Mouse (Mus musculus) spleen, adult 2 months (tissue): ENCODE data around the gene Nbas. TPM values are rescaled to one million over a fixed set of nuclear protein-coding genes. Genes with fewer than 3 reads are reported as not detected.

Experiments
- DNase-seq, 2 experiments: peaks; one replicate each; pipeline versions ENCODE4 v3.0.0 to v3.0.0-alpha.2; 2012 to 2021; ENCODE audit warnings: low spot score in 2 of 2, low read depth in 1 of 2
- H3K27ac ChIP-seq: fragments of 200-500 bp; 2 replicates; pipeline ENCODE4 v1.5.1; 2012; ENCODE audit warnings: low read length, inconsistent platforms; ENCODE audit not compliant: insufficient read depth
- H3K27me3 ChIP-seq: fragments of 200-500 bp; 2 replicates; pipeline ENCODE4 v1.6.1; 2012; ENCODE audit warnings: mild to moderate bottlenecking, moderate library complexity, low read length, inconsistent platforms; ENCODE audit not compliant: control insufficient read depth, insufficient read depth
- H3K36me3 ChIP-seq: fragments of 200-500 bp; 2 replicates; pipeline ENCODE4 v1.6.1; 2012; ENCODE audit warnings: mild to moderate bottlenecking, low read length, inconsistent platforms; ENCODE audit not compliant: control insufficient read depth, insufficient read depth
- H3K4me1 ChIP-seq: fragments of 200-500 bp; 2 replicates; pipeline ENCODE4 v1.6.1; 2011; ENCODE audit warnings: inconsistent platforms; ENCODE audit not compliant: control insufficient read depth, insufficient read depth, insufficient read length
- H3K4me3 ChIP-seq: fragments of 200-500 bp; 2 replicates; pipeline ENCODE4 v1.5.1; 2011; ENCODE audit warnings: mild to moderate bottlenecking, inconsistent platforms; ENCODE audit not compliant: insufficient read depth, insufficient read length; ENCODE audit errors: extremely low read depth
- CTCF ChIP-seq: fragments of 200-500 bp; IDR thresholded peaks from 2 replicates; pipeline ENCODE4 v1.5.1; 2011; ENCODE audit warnings: mild to moderate bottlenecking, inconsistent platforms; ENCODE audit not compliant: insufficient read depth, insufficient read length, insufficient replicate concordance; ENCODE audit errors: extremely low read depth
- POLR2A ChIP-seq: fragments of 200-500 bp; IDR thresholded peaks from 2 replicates; pipeline ENCODE4 v1.6.1; 2011; ENCODE audit warnings: low read depth, low read length, inconsistent platforms
- whole genome bisulfite sequencing: fragments of 180-500 bp; shearing (Covaris S2); methylation state at CpG from one replicate; pipeline ENCODE4 v1.1.7; 2018; 5-methylcytosine and 5-hydroxymethylcytosine counted together
- polyA plus RNA-seq: library from polyadenylated mRNA; depleted of rRNA; stranded (reverse); fragments of >200 nt; gene quantifications from 2 replicates; pipeline ENCODE4 v1.2.3, GENCODE M21; 2012

The Nbas gene
- polyA plus RNA-seq, 1 experiment = 7.9 TPM

GRCm38 (mm10) chr12:13381580-13381979, 112.6 kb downstream of the Nbas start:
- 95% methylated on average over 7 of the region's 7 CpGs for WGBS
- H3K4me3 ChIP-seq = no peak overlapping the region
- H3K36me3 ChIP-seq = no peaks in the 10 kb centered on the region
- H3K27me3 ChIP-seq = no peaks in the 10 kb centered on the region
- TF ChIP-seq POLR2A (no peak), CTCF (no peak)
- H3K4me1 ChIP-seq = no peaks in the 10 kb centered on the region
- no peak for DNase-seq
- no peak overlapping the region for H3K27ac ChIP-seq

DNA sequence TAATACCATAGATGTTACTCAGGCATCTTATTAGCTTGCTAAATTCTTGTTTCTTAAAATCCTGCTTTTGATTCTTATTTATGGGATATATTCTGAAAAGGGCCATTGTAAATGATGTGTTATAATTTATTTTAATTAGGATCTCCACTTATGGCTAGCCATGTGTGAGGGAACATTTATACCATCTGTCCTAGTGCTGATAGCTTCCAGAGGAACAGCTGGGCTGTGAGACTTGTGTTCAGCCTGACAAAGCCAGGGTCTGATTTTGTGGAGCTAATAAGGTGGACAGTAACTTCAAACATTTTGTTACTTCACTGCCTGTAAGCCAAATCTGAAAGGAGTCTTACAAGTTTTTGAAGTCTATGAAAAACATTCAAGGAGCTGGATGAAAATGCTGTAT, 113.1 kb downstream of the Nbas start:
- H3K4me3 ChIP-seq = no peak overlapping the region

DNA sequence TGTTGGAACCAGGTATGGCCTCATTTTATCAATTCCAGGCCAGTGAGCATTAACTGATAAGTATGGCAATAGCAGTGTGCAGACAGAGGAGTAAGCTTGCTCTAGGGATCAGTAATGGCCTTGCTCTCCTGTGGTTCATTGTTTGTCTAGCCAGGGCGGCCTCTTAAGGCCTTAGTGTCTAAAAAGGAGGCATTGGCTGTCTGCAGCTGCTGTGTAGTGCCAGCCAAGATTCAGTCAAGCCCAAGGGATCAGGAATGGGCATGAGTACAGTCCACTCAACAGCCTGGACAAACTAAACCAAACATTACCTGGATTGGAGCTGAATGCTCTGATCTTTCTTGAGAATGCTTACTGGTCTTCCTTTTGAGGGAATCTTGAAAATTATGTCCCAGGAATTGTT, 120.7 kb downstream of the Nbas start:
- H3K27me3 ChIP-seq = no peaks in the 10 kb centered on the region
- H3K27ac ChIP-seq = no peak overlapping the region
- H3K4me3 ChIP-seq = no peak overlapping the region
- 93% methylated on average over 1 of the region's 1 CpGs for WGBS
- H3K36me3 ChIP-seq = peaks cover 4% of the 10 kb centered on the region; the same call in 1 of the 2 replicates
- TF ChIP-seq POLR2A = no peak
- TF ChIP-seq CTCF = no peak
- no peaks in the 10 kb centered on the region for H3K4me1 ChIP-seq
- DNase-seq = no peak

More for the DNA sequence above, 113.1 kb downstream of the Nbas start:
- Histone ChIP-seq H3K4me1 (no peaks in the 10 kb centered on the region), H3K36me3 (no peaks in the 10 kb centered on the region), H3K27ac (no peak overlapping the region), H3K27me3 (no peaks in the 10 kb centered on the region)
- TF ChIP-seq CTCF (no peak), POLR2A (no peak)
- no peak for DNase-seq

DNA sequence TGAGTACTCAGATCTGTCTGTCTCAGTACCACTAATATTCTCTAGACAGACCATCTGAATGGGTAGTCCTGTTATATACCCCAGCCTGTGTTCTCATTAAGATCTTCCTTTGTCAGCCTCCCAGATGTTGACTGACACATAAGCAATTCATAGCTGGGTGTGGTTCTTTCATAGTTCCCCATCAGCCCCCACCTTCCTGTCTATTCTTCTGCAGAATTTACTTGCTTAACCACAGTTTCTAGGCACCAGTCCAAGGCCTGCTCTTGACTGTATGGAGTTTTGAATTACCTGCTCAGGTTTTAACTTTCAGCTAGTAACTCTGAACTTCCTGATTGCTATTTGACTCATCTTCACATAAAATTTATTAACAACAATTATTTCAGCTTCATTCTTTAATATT, 141.3 kb downstream of the Nbas start:
- Histone ChIP-seq H3K27ac (no peak overlapping the region), H3K36me3 (peaks cover 3% of the 10 kb centered on the region; the same call in 1 of the 2 replicates), H3K4me3 (no peak overlapping the region), H3K27me3 (no peaks in the 10 kb centered on the region), H3K4me1 (no peaks in the 10 kb centered on the region)
- no peak for DNase-seq
- TF ChIP-seq POLR2A (no peak), CTCF (no peak)

DNA sequence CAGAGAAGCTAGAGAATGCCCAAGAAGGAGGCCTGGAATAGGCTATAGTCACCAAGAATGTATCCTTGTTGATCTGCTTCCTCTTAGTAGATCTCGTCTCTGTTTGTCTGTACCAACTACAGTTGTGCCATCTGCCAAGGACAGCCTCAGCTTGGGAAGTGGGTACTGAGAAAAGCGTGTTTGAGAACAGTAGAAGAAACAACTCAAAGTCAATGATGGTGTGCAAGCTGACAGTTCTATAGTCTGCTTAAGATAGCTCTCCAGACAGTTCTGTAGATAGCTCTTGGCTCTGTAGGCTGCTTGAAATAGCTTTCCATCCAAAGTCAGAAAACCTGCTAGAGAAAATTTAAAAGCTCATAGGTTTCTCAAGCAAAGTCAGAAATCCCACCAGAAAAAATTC, 149.7 kb downstream of the Nbas start:
- 94% methylated on average over 2 of the region's 2 CpGs for WGBS

GRCm38 (mm10) chr12:13430219-13430618, 161.3 kb downstream of the Nbas start:
- DNase-seq = no peak
- WGBS = 82% methylated on average over 1 of the region's 1 CpGs
- Histone ChIP-seq H3K4me3 (no peak overlapping the region), H3K27ac (no peak overlapping the region), H3K27me3 (no peaks in the 10 kb centered on the region), H3K36me3 (peaks cover 3% of the 10 kb centered on the region; the same call in 1 of the 2 replicates), H3K4me1 (no peaks in the 10 kb centered on the region)
- TF ChIP-seq CTCF (no peak), POLR2A (no peak)

More for the DNA sequence above, 149.7 kb downstream of the Nbas start:
- Histone ChIP-seq H3K4me1 (no peaks in the 10 kb centered on the region), H3K27me3 (no peaks in the 10 kb centered on the region), H3K27ac (no peak overlapping the region), H3K36me3 (peaks cover 2% of the 10 kb centered on the region; the same call in 1 of the 2 replicates), H3K4me3 (no peak overlapping the region)
- no peak for DNase-seq
- TF ChIP-seq CTCF (no peak), POLR2A (no peak)

DNA sequence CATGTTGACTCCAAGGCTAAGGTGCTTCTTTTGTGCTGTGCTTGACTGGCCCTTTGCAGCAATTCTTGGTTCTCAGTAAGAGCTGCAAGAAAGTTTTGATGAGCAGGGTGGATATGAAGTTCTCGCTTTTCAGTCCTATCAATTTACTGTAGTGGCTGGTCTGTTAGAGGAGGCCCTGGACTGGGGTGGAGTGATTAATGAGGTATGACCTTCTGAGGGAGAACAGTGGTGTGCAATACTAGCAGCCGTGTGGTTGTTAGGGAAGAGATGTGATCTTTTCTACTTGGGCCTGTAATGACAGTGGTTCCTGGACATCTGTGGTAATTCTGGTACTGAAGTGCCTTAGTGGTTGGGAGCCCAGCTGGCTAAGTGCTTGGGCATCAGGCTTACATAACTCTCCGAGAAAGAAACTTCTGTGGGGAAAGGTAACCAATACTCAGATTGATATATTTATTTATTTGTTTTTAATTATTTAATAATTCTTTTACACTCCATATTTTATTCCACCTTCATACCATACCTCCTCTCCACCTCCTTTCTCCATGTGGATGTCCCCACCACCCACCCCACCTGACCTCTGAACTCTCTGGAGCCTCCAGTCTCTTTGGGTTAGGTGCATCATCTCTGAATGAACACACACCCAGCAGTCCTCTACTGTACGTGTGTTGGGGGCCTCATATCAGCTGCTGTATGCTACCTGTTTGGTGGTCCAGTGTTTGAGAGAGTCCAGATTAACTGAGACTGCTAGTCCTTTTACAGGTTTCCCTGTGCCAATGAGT, 175.9 kb downstream of the Nbas start:
- Histone ChIP-seq H3K4me1 (no peaks in the 10 kb centered on the region), H3K27ac (no peak overlapping the region), H3K4me3 (no peak overlapping the region), H3K27me3 (no peaks in the 10 kb centered on the region), H3K36me3 (peaks cover 1% of the 10 kb centered on the region; the same call in 1 of the 2 replicates)
- TF ChIP-seq POLR2A = no peak
- no peak for TF ChIP-seq CTCF
- DNase-seq = no peak
- 91% methylated on average over 4 of the region's 4 CpGs for WGBS
